Comparison of ENCODE assay signal across 10 mouse cellular contexts in the genomic region with DNA sequence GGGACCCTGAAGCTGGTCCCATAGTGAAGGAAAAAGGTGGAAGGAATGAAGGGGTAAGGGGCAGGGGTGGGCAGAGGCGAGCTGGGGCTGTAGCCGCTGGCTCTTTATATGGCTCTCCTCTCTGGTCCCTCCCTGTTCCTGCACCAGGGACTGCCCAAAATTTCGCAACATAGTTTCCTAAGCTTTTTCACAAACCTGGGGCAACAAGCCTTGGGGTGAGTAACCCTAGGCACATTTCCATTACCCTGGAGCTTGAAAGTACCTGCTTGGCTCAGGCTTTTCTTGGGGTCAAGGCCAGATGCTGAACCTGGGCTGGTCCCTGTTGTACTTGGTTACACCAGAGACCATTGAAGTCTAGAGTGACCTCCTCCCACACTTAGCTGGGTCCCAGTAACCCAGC. TPM values are rescaled to one million over a fixed set of nuclear protein-coding genes. Genes with fewer than 3 reads are reported as not detected.
DNase-seq lines count a peak whose midpoint lies in the region; ATAC-seq and TF ChIP-seq lines count a peak whose summit lies in the region.
"Had no signal": no experiment of that assay in that cellular context is flagged by ENCODE, and none has a peak within 500 bp of the region (broad histone marks: within the 10 kb centered on the region; RNA-seq: fewer than 3 reads in every experiment).

A gene (minus strand): TSS at position 123 of the 400 bp plus-strand sequence.

- peaks cover 42% of the 10 kb centered on the region for H3K27me3 ChIP-seq in heart, embryonic 10.5 days (ENCODE audit: insufficient read depth, poor library complexity, severe bottlenecking)
- no peaks in the 10 kb centered on the region for H3K27me3 ChIP-seq in lung, postnatal 0 days (replicated peaks; ENCODE audit: insufficient read depth, low read length)
- no peaks in the 10 kb centered on the region for H3K27me3 ChIP-seq in forebrain, embryonic 10.5 days (ENCODE audit: poor library complexity, severe bottlenecking)
- H3K27me3 ChIP-seq in hindbrain, embryonic 11.5 days (ENCODE audit: control insufficient read depth, insufficient read depth, low read length), result no peaks in the 10 kb centered on the region

- peaks cover 10% of the 10 kb centered on the region for H3K4me1 ChIP-seq in heart, embryonic 10.5 days
- H3K4me1 ChIP-seq in lung, postnatal 0 days (ENCODE audit: insufficient read depth, low read depth, low read length), result 0 out of 2 replicates have a peak, but pooled peaks cover 10% of the 10 kb centered on the region
- H3K4me1 ChIP-seq in forebrain, embryonic 10.5 days, result no peaks in the 10 kb centered on the region
- H3K4me1 ChIP-seq in hindbrain, embryonic 11.5 days (replicated peaks; ENCODE audit: control insufficient read depth, insufficient read depth, low read length), result no peaks in the 10 kb centered on the region

- H3K9me3 ChIP-seq in heart, embryonic 10.5 days, result no peaks in the 10 kb centered on the region
- H3K9me3 ChIP-seq in lung, postnatal 0 days (ENCODE audit: low read length), result no peaks in the 10 kb centered on the region
- H3K9me3 ChIP-seq in forebrain, embryonic 10.5 days, result no peaks in the 10 kb centered on the region
- H3K9me3 ChIP-seq in hindbrain, embryonic 11.5 days (ENCODE audit: control insufficient read depth, low read length), result no peaks in the 10 kb centered on the region

- H3K36me3 ChIP-seq in heart, embryonic 10.5 days, result no peaks in the 10 kb centered on the region
- no peaks in the 10 kb centered on the region for H3K36me3 ChIP-seq in lung, postnatal 0 days (ENCODE audit: insufficient read depth, low read length)
- H3K36me3 ChIP-seq in forebrain, embryonic 10.5 days (replicated peaks), result no peaks in the 10 kb centered on the region
- H3K36me3 ChIP-seq in hindbrain, embryonic 11.5 days (ENCODE audit: control insufficient read depth, insufficient read depth, low read length), result no peaks in the 10 kb centered on the region

- no peak for TF ChIP-seq EP300 in lung, postnatal 0 days (IDR thresholded peaks at IDR 0.05)

- peak; percentile 66 for ATAC-seq in lung, postnatal 0 days
- ATAC-seq in hindbrain, embryonic 11.5 days (ENCODE audit: low FRiP score), result no peak
- ATAC-seq: CD4-positive, CD25-positive, alpha-beta regulatory T cell, adult 4 months had no signal

- H3K9ac ChIP-seq in lung, postnatal 0 days (replicated peaks; ENCODE audit: low read depth), result no peak within 1 kb of the TSS
- no peak within 1 kb of the TSS for H3K9ac ChIP-seq in hindbrain, embryonic 11.5 days (ENCODE audit: low read depth, low read length)

- no peak within 1 kb of the TSS for H3K4me3 ChIP-seq in heart, embryonic 10.5 days
- H3K4me3 ChIP-seq in lung, postnatal 0 days (ENCODE audit: low read depth, low read length), result no peak within 1 kb of the TSS
- no peak within 1 kb of the TSS for H3K4me3 ChIP-seq in forebrain, embryonic 10.5 days
- H3K4me3 ChIP-seq in hindbrain, embryonic 11.5 days (ENCODE audit: low read depth, low read length), result no peak within 1 kb of the TSS
- H3K4me3 ChIP-seq: myocyte had no signal

- H3K27ac ChIP-seq in heart, embryonic 10.5 days, result no peak within 1 kb of the TSS
- no peak within 1 kb of the TSS; the same call in 1 of the 2 replicates for H3K27ac ChIP-seq in lung, postnatal 0 days (ENCODE audit: low read length)
- H3K27ac ChIP-seq in forebrain, embryonic 10.5 days, result no peak within 1 kb of the TSS
- H3K27ac ChIP-seq in hindbrain, embryonic 11.5 days (ENCODE audit: low read depth, low read length), result no peak within 1 kb of the TSS

- peak; percentile 96 for DNase-seq in heart, adult 11 months
- DNase-seq in heart, embryonic 10.5 days (ENCODE audit: low spot score), result no peak
- peak; percentile 53 for DNase-seq in NIH3T3 (ENCODE audit: low read depth)
- DNase-seq in heart, adult 8-10 months (ENCODE audit: low spot score), result peak; percentile 35
- DNase-seq in lung, postnatal 0 days (ENCODE audit: low spot score), result peak; percentile 84
- DNase-seq in layer of hippocampus, adult 11-12 months (ENCODE audit: low spot score), result no peak
- no peak for DNase-seq in forebrain, embryonic 10.5 days (ENCODE audit: extremely low spot score, low spot score)
- DNase-seq in hindbrain, embryonic 11.5 days (ENCODE audit: low spot score), result no peak

- WGBS in heart, embryonic 10.5 days, result 82% methylated on average over 3 of the region's 3 CpGs
- WGBS in lung, postnatal 0 days, result 62% methylated on average over 3 of the region's 3 CpGs
- 85% methylated on average over 3 of the region's 3 CpGs for WGBS in forebrain, embryonic 10.5 days
- WGBS in hindbrain, embryonic 11.5 days, result 70% methylated on average over 3 of the region's 3 CpGs

- peak within 1 kb of the TSS; percentile 30; the same call in 1 of the 2 replicates for H3K4me2 ChIP-seq in lung, postnatal 0 days (replicated peaks; ENCODE audit: low read depth, low read length)
- no peak within 1 kb of the TSS for H3K4me2 ChIP-seq in hindbrain, embryonic 11.5 days (replicated peaks; ENCODE audit: low read depth, low read length)

- no peak for TF ChIP-seq CTCF in lung, postnatal 0 days (IDR thresholded peaks at IDR 0.05)

RNA-seq across cellular contexts. Expression of the gene that starts here (rescaled TPM):
- 0.46 and 5.3 TPM in 2 replicates for polyA plus RNA-seq in heart, embryonic 10.5 days (2016; fragmentation: Nextera tagmentation; extraction: Ambion mirVana)
- total RNA-seq in heart, adult 8-10 months (2022), result 100 to 1,000 TPM in 2 of 4 experiments, 10 to 100 TPM in 2; 65.8 to 155 (median 120) TPM
- polyA plus RNA-seq in lung, postnatal 0 days (2015; fragmentation: Nextera tagmentation; extraction: Ambion mirVana), result 50.2 and 55.0 TPM in 2 replicates
- 0.30 TPM in 1 of 2 replicates, not detected in the other for polyA plus RNA-seq in forebrain, embryonic 10.5 days (2016; fragmentation: Nextera tagmentation; extraction: Ambion mirVana)
- polyA plus RNA-seq in hindbrain, embryonic 11.5 days (2014; fragmentation: Nextera tagmentation; extraction: Ambion mirVana), result 0.36 and 0.82 TPM in 2 replicates

Comparison
In these comparisons a context has a peak if more than half of its experiments do, and no peak if none do; other contexts are left out.
1. DNase-seq: peak in heart, adult 11 months (single experiment), NIH3T3 (single experiment), heart, adult 8-10 months (single experiment) and lung, postnatal 0 days (single experiment); none in heart, embryonic 10.5 days (single experiment), layer of hippocampus, adult 11-12 months (single experiment), forebrain, embryonic 10.5 days (single experiment) and hindbrain, embryonic 11.5 days (single experiment).